Mouse (Mus musculus) heart, embryonic 11.5 days (tissue): ENCODE measurements around the gene Dph3. TPM values are rescaled to one million over a fixed set of nuclear protein-coding genes. Genes with fewer than 3 reads are reported as not detected.

Experiments used
- polyA plus RNA-seq: library from polyadenylated mRNA; unstranded; fragments of >200 nt; fragmentation: Nextera tagmentation; extraction: Ambion mirVana; gene quantifications from 2 replicates; pipeline ENCODE4 v1.2.1, GENCODE M21; 2014

The Dph3 gene
- polyA plus RNA-seq, 1 experiment from 2014 or later: 99.3 TPM

Other genes with a start within 250 kb of the Dph3 start
- gene Galnt15, start 56.7 kb downstream of the Dph3 start, polyA plus RNA-seq: 0.15 and 0.19 TPM in 2 replicates
- 25.6 and 31.9 TPM in 2 replicates for gene Oxnad1, start 355 bp downstream of the Dph3 start, polyA plus RNA-seq
- not detected in 2 replicates for gene Msmb, start 56.3 kb upstream of the Dph3 start, polyA plus RNA-seq
- 145 and 157 TPM in 2 replicates for gene Ncoa4, start 74.1 kb upstream of the Dph3 start, polyA plus RNA-seq
- gene Timm23, start 116.2 kb upstream of the Dph3 start, polyA plus RNA-seq: 322 and 324 TPM in 2 replicates
- 33.4 and 36.7 TPM in 2 replicates for gene Parg, start 116.2 kb upstream of the Dph3 start, polyA plus RNA-seq
- gene Ogdhl, start 236.3 kb upstream of the Dph3 start, polyA plus RNA-seq: 15.2 and 20.7 TPM in 2 replicates